Mouse (Mus musculus) stomach, postnatal 0 days (tissue): ENCODE data around the gene Carns1. TPM values are rescaled to one million over a fixed set of nuclear protein-coding genes. Genes with fewer than 3 reads are reported as not detected.

Experiments used
- ATAC-seq: fragments of 200-750 bp; cut with Nextera tagmentation; 2 replicates; pipeline ENCODE4 v1.8.0; 2017; ENCODE audit not compliant: low FRiP score, low TSS enrichment
- DNase-seq: peaks from one replicate; pipeline ENCODE4 v3.0.0-alpha.2; 2016; ENCODE audit warnings: low spot score
- H3K27ac ChIP-seq: fragments of 300-500 bp; sonication (generic); replicated peaks from 2 replicates; pipeline ENCODE4 v1.5.1; 2014; ENCODE audit warnings: mild to moderate bottlenecking, control low read depth
- H3K27me3 ChIP-seq: fragments of 300-500 bp; sonication (generic); 2 replicates; pipeline ENCODE4 v1.6.1; 2014; ENCODE audit warnings: low read length; ENCODE audit not compliant: control insufficient read depth, insufficient read depth
- H3K36me3 ChIP-seq: fragments of 300-500 bp; sonication (generic); 2 replicates; pipeline ENCODE4 v1.6.1; 2014; ENCODE audit warnings: low read length, mixed read lengths; ENCODE audit not compliant: control insufficient read depth, insufficient read depth
- H3K4me1 ChIP-seq: fragments of 300-500 bp; sonication (generic); replicated peaks from 2 replicates; pipeline ENCODE4 v1.6.1; 2014; ENCODE audit warnings: antibody characterized with exemption; ENCODE audit not compliant: control insufficient read depth, insufficient read depth
- H3K4me2 ChIP-seq: fragments of 300-500 bp; sonication (generic); replicated peaks from 2 replicates; pipeline ENCODE4 v1.6.1; 2014; ENCODE audit warnings: low read depth, mild to moderate bottlenecking, control low read depth, moderate library complexity
- H3K4me3 ChIP-seq: fragments of 300-500 bp; sonication (generic); 2 replicates; pipeline ENCODE4 v1.5.1; 2014; ENCODE audit warnings: low read depth, low read length, control low read depth
- H3K9ac ChIP-seq: fragments of 300-500 bp; sonication (generic); 2 replicates; pipeline ENCODE4 v1.6.1; 2014; ENCODE audit warnings: mild to moderate bottlenecking, low read length, control low read depth, mixed read lengths
- H3K9me3 ChIP-seq: fragments of 300-500 bp; sonication (generic); 2 replicates; pipeline ENCODE4 v1.6.1; 2016; ENCODE audit warnings: low read length; ENCODE audit not compliant: control insufficient read depth
- CTCF ChIP-seq: IDR thresholded peaks from 2 replicates; pipeline ENCODE4 v1.5.1; 2016; ENCODE audit warnings: antibody characterized with exemption, low read depth, mild to moderate bottlenecking, moderate library complexity
- EP300 ChIP-seq: optimal IDR thresholded peaks from 2 replicates; pipeline ENCODE3; 2016; ENCODE audit warnings: antibody characterized with exemption
- WGBS: fragments of 180-500 bp; shearing (Covaris S2); extraction: QIAGEN DNeasy Blood & Tissue Kit; methylation state at CpG from one replicate; pipeline ENCODE4 v1.1.7; 2014; 5-methylcytosine and 5-hydroxymethylcytosine counted together
- polyA plus RNA-seq: library from polyadenylated mRNA; unstranded; fragments of >200 nt; fragmentation: Nextera tagmentation; extraction: Ambion mirVana; gene quantifications from 2 replicates; pipeline ENCODE4 v1.2.1, GENCODE M21; 2015

The Carns1 gene
- polyA plus RNA-seq, 1 experiment from 2014 or later = 1.5 TPM

DNA sequence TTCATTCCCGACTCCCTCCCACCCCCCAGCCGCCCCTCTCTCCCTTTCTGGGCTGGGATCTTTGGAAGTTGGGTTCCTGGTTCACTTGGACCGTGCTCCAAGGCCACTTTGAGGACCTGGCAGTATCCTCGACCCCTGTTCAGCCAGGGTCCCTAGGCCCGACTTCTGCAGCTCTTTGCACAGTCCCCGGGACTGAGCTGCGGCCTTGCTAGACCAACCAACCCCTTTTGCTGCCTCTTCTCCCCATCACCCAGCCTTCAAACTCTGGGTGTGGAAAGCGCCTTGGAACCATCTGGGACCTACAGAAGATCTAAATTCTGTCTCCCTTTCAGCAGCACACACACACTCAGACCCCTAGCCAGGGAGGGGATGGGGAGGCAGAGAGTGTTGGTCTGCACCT is 26.5 kb downstream of the Carns1 start:
- Histone ChIP-seq H3K4me1 (no peaks in the 10 kb centered on the region), H3K27me3 (no peaks in the 10 kb centered on the region), H3K9me3 (no peaks in the 10 kb centered on the region), H3K9ac (peak overlapping the region; percentile 95), H3K4me2 (peak overlapping the region; percentile 69), H3K4me3 (peak overlapping the region; percentile 91), H3K27ac (peak overlapping the region; percentile 89), H3K36me3 (peaks cover 11% of the 10 kb centered on the region; the same call in 1 of the 2 replicates)
- no peak for TF ChIP-seq CTCF
- no peak for TF ChIP-seq EP300
- DNase-seq (no peak), ATAC-seq (peak; percentile 15; the same call in 1 of the 2 replicates)
- WGBS = 2% methylated on average over 7 of the region's 8 CpGs

DNA sequence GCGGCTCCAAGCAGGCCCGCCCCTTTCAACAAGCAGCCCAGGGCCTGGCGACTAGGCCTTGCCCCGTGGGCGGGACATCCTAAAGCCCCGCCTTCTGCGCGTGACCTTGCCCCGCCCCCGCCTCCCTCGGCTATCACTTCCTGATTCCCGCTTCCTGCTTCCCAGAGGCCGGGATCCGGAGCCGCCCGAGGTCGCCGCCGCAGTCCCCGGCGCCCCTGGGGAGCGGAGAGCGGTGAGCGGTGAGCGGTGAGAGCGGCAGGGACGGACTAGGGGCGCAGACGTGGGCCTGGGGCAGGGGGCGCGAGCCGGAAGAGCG is 26.8 kb downstream of the Carns1 start, which contains the start of gene Coro1b:
TSS of gene Coro1b (plus strand) at position 129 of the 316 bp plus-strand sequence.
- Histone ChIP-seq H3K9ac (peak within 1 kb of the TSS; percentile 95), H3K36me3 (peaks cover 9% of the 10 kb centered on the region; the same call in 1 of the 2 replicates), H3K4me1 (no peaks in the 10 kb centered on the region), H3K27ac (peak within 1 kb of the TSS; percentile 89), H3K27me3 (no peaks in the 10 kb centered on the region), H3K4me2 (peak within 1 kb of the TSS; percentile 69), H3K9me3 (no peaks in the 10 kb centered on the region), H3K4me3 (peak within 1 kb of the TSS; percentile 91)
- WGBS = under 1% methylated on average over 24 of the region's 33 CpGs
- ATAC-seq (peak; percentile 93), DNase-seq (peak; percentile 99)
- TF ChIP-seq CTCF (no peak), EP300 (peak; percentile 72)

DNA sequence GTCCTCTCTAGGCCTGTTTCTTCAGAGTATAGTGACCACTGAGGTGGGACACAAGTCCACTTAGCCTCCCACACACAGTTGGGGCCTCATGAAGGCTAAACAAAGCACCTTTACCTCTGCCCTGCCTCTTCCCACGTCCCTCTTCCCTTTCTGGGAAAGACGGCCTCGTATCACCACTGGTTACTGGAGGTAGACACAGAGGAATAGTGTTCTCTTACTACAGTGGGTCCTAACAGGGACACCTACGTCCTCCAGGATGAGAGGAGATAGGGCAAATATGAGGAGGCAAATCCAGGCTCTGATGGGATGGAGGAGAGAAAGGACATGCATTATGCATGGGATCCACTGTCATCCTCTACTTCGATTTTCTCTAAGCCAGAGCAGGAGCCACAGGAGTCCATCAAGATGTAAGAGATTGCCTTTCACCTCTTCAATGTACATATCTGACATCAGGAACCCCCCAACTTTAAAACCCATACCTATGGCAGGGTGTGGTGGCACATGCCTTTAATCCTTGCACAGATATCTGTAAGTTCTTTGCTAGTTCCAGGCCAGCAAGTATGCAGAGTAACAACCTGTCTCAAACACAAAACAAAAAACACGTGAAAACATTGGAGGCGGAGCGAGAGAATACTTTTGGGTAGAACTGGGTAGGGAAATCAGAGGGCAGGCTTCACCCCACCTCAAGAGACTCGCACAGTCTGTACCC is 27.3 kb downstream of the Carns1 start:
- Histone ChIP-seq H3K4me1 (no peaks in the 10 kb centered on the region), H3K4me3 (peak overlapping the region; percentile 91), H3K9ac (peak overlapping the region; percentile 56), H3K4me2 (peak overlapping the region; percentile 69), H3K27me3 (no peaks in the 10 kb centered on the region), H3K9me3 (no peaks in the 10 kb centered on the region), H3K36me3 (peaks cover 5% of the 10 kb centered on the region; the same call in 1 of the 2 replicates), H3K27ac (peak overlapping the region; percentile 58; the same call in 1 of the 2 replicates)
- no peak; the same call in 1 of the 2 replicates for ATAC-seq
- no peak for DNase-seq
- no peak for TF ChIP-seq EP300
- TF ChIP-seq CTCF = no peak
- 39% methylated on average over 9 of the region's 9 CpGs for WGBS

DNA sequence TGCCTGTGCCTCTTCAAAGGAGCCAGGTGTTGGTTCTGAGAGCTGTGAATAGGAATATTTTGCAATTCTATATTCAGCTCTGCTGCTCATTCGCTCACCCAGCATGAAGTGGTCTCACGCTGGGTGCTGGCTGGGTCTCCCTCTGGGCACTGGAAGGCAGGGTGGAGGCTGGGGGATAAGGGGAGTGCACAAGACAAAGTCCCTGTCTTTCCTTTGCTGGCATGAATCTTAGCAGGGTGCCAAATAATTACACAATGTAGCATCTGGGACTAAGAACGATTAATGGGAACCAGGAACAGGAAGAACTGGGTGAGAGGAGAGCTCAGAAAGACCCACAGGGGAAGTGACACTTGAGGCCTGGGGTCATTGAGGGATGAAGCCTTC is 28.3 kb downstream of the Carns1 start:
- WGBS = 67% methylated on average over 3 of the region's 3 CpGs
- no peak for ATAC-seq

DNA sequence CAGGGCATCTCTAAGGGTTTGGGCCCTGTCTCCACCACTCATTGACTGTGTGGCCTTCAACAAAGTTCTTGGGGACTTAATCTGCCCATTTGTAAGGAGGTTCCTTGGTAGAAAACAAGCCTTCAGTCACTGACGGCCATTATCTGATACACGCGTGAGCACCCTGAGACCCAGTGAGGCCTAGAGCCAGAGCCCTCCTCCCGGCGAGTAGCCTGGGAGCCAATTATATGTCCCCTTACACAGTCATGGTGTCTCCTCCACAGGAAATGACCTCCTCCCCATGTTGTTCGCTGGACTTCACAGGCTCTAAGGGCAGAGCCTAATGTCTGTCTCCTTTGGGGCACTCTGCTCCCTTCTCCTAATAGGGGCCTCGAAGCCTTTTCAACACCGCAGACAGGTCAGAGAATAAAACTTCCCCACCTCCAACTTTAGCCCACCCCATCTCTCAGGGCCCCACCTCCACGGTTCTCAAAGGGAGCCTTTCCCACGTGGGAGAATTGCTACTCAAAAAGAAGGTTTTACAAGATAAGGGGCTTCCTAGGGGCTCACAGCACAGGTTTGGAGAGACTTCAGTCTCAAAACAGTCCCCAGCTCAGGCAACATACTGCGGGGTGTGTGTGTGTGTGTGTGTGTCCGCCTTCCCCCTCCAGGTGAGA is 28.8 kb downstream of the Carns1 start:
- Histone ChIP-seq H3K27ac (no peak overlapping the region), H3K9ac (no peak overlapping the region), H3K9me3 (no peaks in the 10 kb centered on the region), H3K4me3 (no peak overlapping the region), H3K4me1 (no peaks in the 10 kb centered on the region), H3K27me3 (no peaks in the 10 kb centered on the region), H3K4me2 (no peak overlapping the region), H3K36me3 (peaks cover 5% of the 10 kb centered on the region; the same call in 1 of the 2 replicates)
- TF ChIP-seq CTCF = no peak
- 72% methylated on average over 12 of the region's 12 CpGs for WGBS
- no peak for ATAC-seq
- DNase-seq = no peak

More for the DNA sequence above, 28.3 kb downstream of the Carns1 start:
- TF ChIP-seq EP300 = no peak
- no peak for TF ChIP-seq CTCF
- no peak overlapping the region for H3K27ac ChIP-seq
- DNase-seq = no peak
- no peak overlapping the region for H3K4me2 ChIP-seq
- no peaks in the 10 kb centered on the region for H3K4me1 ChIP-seq
- H3K9ac ChIP-seq = no peak overlapping the region
- no peaks in the 10 kb centered on the region for H3K27me3 ChIP-seq
- H3K4me3 ChIP-seq = no peak overlapping the region
- H3K36me3 ChIP-seq = peaks cover 5% of the 10 kb centered on the region; the same call in 1 of the 2 replicates
- H3K9me3 ChIP-seq = no peaks in the 10 kb centered on the region

DNA sequence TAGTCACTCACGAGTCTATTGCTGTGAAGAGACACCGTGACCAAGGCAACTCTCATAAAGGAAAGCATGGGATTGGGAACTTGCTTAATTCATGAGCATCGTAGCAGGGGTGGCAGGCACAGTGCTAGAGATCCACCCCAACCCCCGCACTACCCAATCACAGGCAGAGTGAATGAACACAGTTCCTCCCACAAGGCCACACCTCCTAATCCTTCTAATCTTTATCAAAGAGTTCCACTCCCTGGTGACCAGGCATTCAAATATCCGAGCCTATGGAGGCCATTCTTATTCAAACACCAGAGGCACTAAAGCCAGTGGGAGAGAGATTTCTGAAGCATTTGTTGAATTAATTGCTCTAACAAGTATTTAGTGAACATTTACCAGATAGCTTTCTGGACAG is 29.3 kb downstream of the Carns1 start:
- H3K9me3 ChIP-seq = no peaks in the 10 kb centered on the region
- DNase-seq (no peak), ATAC-seq (no peak)
- peaks cover 5% of the 10 kb centered on the region; the same call in 1 of the 2 replicates for H3K36me3 ChIP-seq
- H3K9ac ChIP-seq = no peak overlapping the region
- no peak overlapping the region for H3K4me2 ChIP-seq
- H3K4me3 ChIP-seq = no peak overlapping the region
- TF ChIP-seq EP300 = no peak
- TF ChIP-seq CTCF = no peak
- no peaks in the 10 kb centered on the region for H3K4me1 ChIP-seq
- no peaks in the 10 kb centered on the region for H3K27me3 ChIP-seq
- H3K27ac ChIP-seq = no peak overlapping the region
- WGBS = 88% methylated on average over 5 of the region's 5 CpGs
